Mouse (Mus musculus) stomach, embryonic 14.5 days (tissue): Measurements from ENCODE around the gene Zfp52. TPM values are rescaled to one million over a fixed set of nuclear protein-coding genes. Genes with fewer than 3 reads are reported as not detected.

Source experiments
- ATAC-seq: fragments of 200-750 bp; cut with Nextera tagmentation; 2 replicates; pipeline ENCODE4 v1.8.0; 2017; ENCODE audit warnings: low read depth, moderate TSS enrichment; ENCODE audit not compliant: insufficient number of reproducible peaks, insufficient read depth, low FRiP score
- H3K27ac ChIP-seq: fragments of 300-500 bp; sonication (generic); 2 replicates; pipeline ENCODE4 v1.5.1; 2014; ENCODE audit warnings: mild to moderate bottlenecking, low read length, moderate library complexity, mixed read lengths
- H3K27me3 ChIP-seq: fragments of 300-500 bp; sonication (generic); 2 replicates; pipeline ENCODE4 v1.6.1; 2014; ENCODE audit warnings: low read length, control low read depth, mixed read lengths; ENCODE audit not compliant: control insufficient read depth, insufficient read depth
- H3K36me3 ChIP-seq: fragments of 300-500 bp; sonication (generic); 2 replicates; pipeline ENCODE4 v1.6.1; 2014; ENCODE audit warnings: mild to moderate bottlenecking, control low read depth, low read length, moderate library complexity, mixed read lengths; ENCODE audit not compliant: control insufficient read depth, insufficient read depth
- H3K4me1 ChIP-seq: fragments of 300-500 bp; sonication (generic); 2 replicates; pipeline ENCODE4 v1.6.1; 2014; ENCODE audit warnings: low read length, control low read depth, mixed read lengths; ENCODE audit not compliant: control insufficient read depth, insufficient read depth
- H3K4me2 ChIP-seq: fragments of 300-500 bp; sonication (generic); replicated peaks from 2 replicates; pipeline ENCODE4 v1.6.1; 2014; ENCODE audit warnings: low read depth, low read length, control low read depth
- H3K4me3 ChIP-seq: fragments of 300-500 bp; sonication (generic); 2 replicates; pipeline ENCODE4 v1.5.1; 2014; ENCODE audit warnings: low read depth, low read length, control low read depth
- H3K9ac ChIP-seq: fragments of 300-500 bp; sonication (generic); replicated peaks from 2 replicates; pipeline ENCODE4 v1.6.1; 2014; ENCODE audit warnings: low read depth, mild to moderate bottlenecking, control low read depth, low read length, moderate library complexity, mixed read lengths
- H3K9me3 ChIP-seq: fragments of 300-500 bp; sonication (generic); 2 replicates; pipeline ENCODE4 v1.6.1; 2016; ENCODE audit warnings: low read depth, low read length, control low read depth; ENCODE audit not compliant: control insufficient read depth
- WGBS: fragments of 180-500 bp; shearing (Covaris S2); extraction: QIAGEN DNeasy Blood & Tissue Kit; methylation state at CpG from one replicate; pipeline ENCODE4 v1.1.7; 2014; 5-methylcytosine and 5-hydroxymethylcytosine counted together
- polyA plus RNA-seq: library from polyadenylated mRNA; unstranded; fragments of >200 nt; fragmentation: Nextera tagmentation; extraction: Ambion mirVana; gene quantifications from 2 replicates; pipeline ENCODE4 v1.2.1, GENCODE M21; 2014

Zfp52 gene
- polyA plus RNA-seq, 1 experiment from 2014 or later = 4.9 TPM

DNA sequence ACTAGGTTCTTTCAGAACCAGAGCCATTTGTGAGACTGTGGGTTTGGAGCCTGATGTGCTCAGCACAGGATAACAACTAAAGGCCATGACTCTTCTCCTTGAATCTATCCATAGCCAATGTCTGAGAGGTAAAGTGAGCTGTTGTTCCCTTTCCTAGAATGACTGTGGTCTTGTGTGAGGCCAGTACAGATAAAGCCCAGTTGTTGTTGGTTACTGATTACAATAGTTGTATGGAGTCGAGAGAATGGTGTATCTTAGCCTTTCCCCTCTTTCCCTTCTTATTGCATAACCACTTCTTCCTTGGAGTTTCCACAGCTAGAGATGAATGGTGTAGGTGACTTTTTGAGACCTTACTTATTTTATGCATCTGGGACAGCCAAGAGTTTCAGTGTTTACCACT is 43.7 kb downstream of the Zfp52 start:
- H3K4me2 ChIP-seq = no peak overlapping the region
- no peak overlapping the region for H3K4me3 ChIP-seq
- no peaks in the 10 kb centered on the region for H3K4me1 ChIP-seq
- no peak for ATAC-seq
- no peak overlapping the region for H3K9ac ChIP-seq
- H3K9me3 ChIP-seq = no peaks in the 10 kb centered on the region
- WGBS = 84% methylated on average over 1 of the region's 1 CpGs
- H3K27ac ChIP-seq = no peak overlapping the region
- peaks cover 31% of the 10 kb centered on the region; the same call in 1 of the 2 replicates for H3K36me3 ChIP-seq
- no peaks in the 10 kb centered on the region for H3K27me3 ChIP-seq

DNA sequence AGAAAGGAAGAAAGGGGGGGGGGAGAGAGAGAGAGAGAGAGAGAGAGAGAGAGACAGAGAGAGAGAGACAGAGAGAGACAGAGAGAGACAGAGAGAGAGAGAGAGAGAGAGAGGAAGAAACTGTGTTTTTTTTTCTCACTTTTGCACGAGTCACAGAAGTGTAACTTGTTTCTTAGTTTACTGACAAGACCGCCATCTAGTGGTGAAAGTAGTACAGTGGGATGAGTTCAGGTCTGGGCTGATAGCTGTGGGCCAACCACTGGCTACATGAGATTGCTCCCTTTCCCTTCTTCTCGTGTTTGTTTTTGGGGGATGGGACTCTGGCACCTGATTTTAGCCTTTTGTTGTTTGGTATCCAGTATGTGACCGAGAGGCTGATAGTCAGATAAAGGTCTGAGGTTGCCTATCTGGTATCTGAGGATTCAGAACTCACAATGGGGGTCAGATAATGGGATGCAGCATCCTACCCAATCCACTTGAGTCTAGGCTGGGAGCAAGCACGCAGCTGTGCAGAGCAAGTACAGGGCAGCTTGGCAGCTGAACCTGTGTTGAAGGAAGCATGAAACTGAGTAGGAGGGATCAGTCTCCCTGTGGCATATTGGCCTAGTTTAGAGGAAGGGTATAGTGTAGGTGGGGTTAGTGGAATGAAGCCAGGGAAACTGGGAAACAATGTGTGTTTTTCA is 44.3 kb downstream of the Zfp52 start:
- WGBS = 24% methylated on average over 5 of the region's 5 CpGs
- Histone ChIP-seq H3K4me1 (no peaks in the 10 kb centered on the region), H3K4me2 (no peak overlapping the region), H3K27me3 (no peaks in the 10 kb centered on the region), H3K36me3 (peaks cover 32% of the 10 kb centered on the region; the same call in 1 of the 2 replicates), H3K27ac (no peak overlapping the region), H3K4me3 (no peak overlapping the region), H3K9me3 (no peaks in the 10 kb centered on the region), H3K9ac (no peak overlapping the region)
- ATAC-seq = peak; percentile 46; the same call in 1 of the 2 replicates

DNA sequence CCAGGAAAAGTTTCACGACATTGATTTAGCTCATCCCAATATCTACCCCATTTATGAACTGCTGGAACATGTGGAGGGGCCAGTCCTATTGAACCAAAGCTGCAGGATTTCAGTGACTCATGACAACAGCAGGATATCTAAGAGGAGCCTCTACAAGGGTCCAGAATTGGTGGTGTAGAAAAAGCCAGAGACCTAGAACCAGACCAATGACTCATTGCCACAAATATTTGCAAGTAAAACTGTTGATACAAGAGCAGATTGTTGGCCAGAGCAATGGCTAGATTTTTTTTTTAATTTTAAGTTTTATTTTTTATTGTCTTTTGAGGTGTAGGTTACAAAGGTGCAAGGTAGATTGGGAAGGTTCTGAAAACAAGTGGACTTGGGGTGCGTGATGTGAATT is 50.2 kb downstream of the Zfp52 start:
- 95% methylated on average over 2 of the region's 2 CpGs for WGBS
- Histone ChIP-seq H3K27me3 (no peaks in the 10 kb centered on the region), H3K27ac (no peak overlapping the region), H3K4me2 (no peak overlapping the region), H3K4me3 (no peak overlapping the region), H3K36me3 (peaks cover 44% of the 10 kb centered on the region), H3K9ac (no peak overlapping the region), H3K9me3 (no peaks in the 10 kb centered on the region), H3K4me1 (no peaks in the 10 kb centered on the region)
- ATAC-seq = no peak

Other genes starting within 250 kb of the Zfp52 start
- gene Vmn1r237, start 223.7 kb upstream of the Zfp52 start, polyA plus RNA-seq = not detected in 2 replicates
- gene Zfp677, start 151.8 kb upstream of the Zfp52 start, polyA plus RNA-seq = 4.0 and 4.5 TPM in 2 replicates
- gene Zfp54, start 112.3 kb upstream of the Zfp52 start, polyA plus RNA-seq = 6.5 and 6.9 TPM in 2 replicates
- 14.7 and 16.4 TPM in 2 replicates for gene Zfp51, start 85.2 kb upstream of the Zfp52 start, polyA plus RNA-seq
- 13.1 and 13.8 TPM in 2 replicates for gene Zfp53, start 46.5 kb upstream of the Zfp52 start, polyA plus RNA-seq
- gene Zfp948, start 31.5 kb downstream of the Zfp52 start, polyA plus RNA-seq = 25.3 and 26.6 TPM in 2 replicates
- gene Zfp983, start 115.1 kb downstream of the Zfp52 start, polyA plus RNA-seq = 4.9 and 6.3 TPM in 2 replicates
- gene Gm10226, start 156.3 kb downstream of the Zfp52 start, polyA plus RNA-seq = 5.4 and 7.0 TPM in 2 replicates
- gene Zfp760, start 172.2 kb downstream of the Zfp52 start, polyA plus RNA-seq = 13.1 and 16.5 TPM in 2 replicates
- gene Zfp229, start 195.3 kb downstream of the Zfp52 start, polyA plus RNA-seq = 7.0 and 8.3 TPM in 2 replicates